Mouse (Mus musculus): ENCODE results near the gene Rmnd5b. TPM values are rescaled to one million over a fixed set of nuclear protein-coding genes. Genes with fewer than 3 reads are reported as not detected.

The Rmnd5b gene
- polyA plus RNA-seq, 1 experiment from 2014 or later = 83.7 TPM

DNA sequence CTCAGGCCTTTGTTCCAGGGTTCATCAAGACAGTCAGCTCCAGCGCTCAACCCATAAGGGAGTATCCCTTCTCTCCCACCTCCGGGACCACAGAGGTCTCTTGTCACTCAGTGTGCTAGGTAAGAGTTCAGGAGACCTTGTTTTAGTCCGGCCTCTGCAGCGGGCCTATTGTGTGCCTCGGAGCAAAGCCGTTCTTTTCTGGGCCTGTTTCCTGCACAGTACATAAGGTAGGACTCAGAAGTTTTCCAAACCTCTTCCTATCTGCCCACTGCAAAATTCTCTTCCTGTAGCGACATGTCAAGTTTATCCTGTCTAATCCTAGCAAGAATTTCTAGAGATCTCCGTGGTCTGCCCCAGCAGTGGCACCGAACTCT lies 51.7 kb downstream of the Rmnd5b start:
- Histone ChIP-seq H3K27me3 (replicated peaks) (no peaks in the 10 kb centered on the region), H3K27ac (peak overlapping the region; percentile 95), H3K36me3 (replicated peaks) (peaks cover 19% of the 10 kb centered on the region; the same call in 1 of the 2 replicates), H3K9ac (peak overlapping the region; percentile 72), H3K4me3 (peak overlapping the region; percentile 57), H3K9me3 (no peaks in the 10 kb centered on the region), H3K4me1 (peaks cover 24% of the 10 kb centered on the region), H3K4me2 (peak overlapping the region; percentile 63)
- peak; percentile 48 for ATAC-seq (replicated peaks)
- WGBS = 5% methylated on average over 9 of the region's 9 CpGs

DNA sequence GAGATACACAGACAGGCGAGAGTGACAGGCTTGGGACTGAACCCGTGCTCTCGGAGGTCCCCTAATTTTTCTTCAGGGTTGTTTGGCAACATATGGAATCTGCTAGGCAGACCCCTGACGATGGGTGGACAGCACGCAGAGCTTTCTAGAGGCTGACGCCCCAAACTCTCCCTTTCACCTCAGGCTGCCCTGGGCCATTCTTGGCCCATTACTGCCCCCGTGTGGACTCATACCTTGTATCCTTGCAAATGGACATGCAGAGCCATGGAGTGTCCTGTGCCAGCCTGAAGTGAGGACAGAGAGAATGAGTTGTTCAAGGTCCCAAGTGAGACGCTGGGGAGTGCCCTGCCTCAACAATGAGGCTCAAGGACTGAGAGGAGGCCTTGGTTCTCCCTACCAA lies 53.0 kb downstream of the Rmnd5b start:
- H3K27ac ChIP-seq = no peak overlapping the region
- no peak overlapping the region for H3K4me2 ChIP-seq
- H3K27me3 ChIP-seq (replicated peaks) = no peaks in the 10 kb centered on the region
- H3K4me1 ChIP-seq = peaks cover 24% of the 10 kb centered on the region
- 22% methylated on average over 8 of the region's 8 CpGs for WGBS
- no peak overlapping the region for H3K9ac ChIP-seq
- H3K36me3 ChIP-seq (replicated peaks) = peaks cover 7% of the 10 kb centered on the region; the same call in 1 of the 2 replicates
- ATAC-seq (replicated peaks) = no peak
- H3K9me3 ChIP-seq = no peaks in the 10 kb centered on the region
- H3K4me3 ChIP-seq = no peak overlapping the region

- WGBS = 69% methylated on average over 4 of the region's 4 CpGs
- ATAC-seq (replicated peaks) = no peak
- no peaks in the 10 kb centered on the region for H3K9me3 ChIP-seq
Observed at GRCm38 (mm10) chr11:51579024-51579423, 56.7 kb downstream of the Rmnd5b start.

DNA sequence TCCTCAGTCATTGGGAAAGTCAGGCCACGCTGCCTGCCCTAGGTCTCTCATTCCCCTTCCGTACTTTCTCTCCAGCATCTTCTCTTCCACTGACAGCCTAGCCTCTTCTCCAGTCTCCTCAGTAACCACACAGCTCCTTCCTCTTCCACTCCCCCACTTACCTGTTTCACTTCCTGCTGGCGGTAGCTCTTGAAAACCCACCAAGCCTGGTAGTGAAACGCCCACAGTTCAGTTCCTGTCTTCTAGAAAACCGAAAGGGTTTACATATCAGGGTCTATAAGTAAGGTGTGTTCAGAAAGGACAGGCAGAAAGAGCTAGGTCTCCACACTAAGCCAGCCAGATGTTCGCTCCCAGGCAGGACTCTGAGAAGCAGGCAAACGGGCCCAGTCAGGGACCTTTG lies 58.1 kb downstream of the Rmnd5b start:
- Histone ChIP-seq H3K27me3 (replicated peaks) (no peaks in the 10 kb centered on the region), H3K9me3 (no peaks in the 10 kb centered on the region), H3K4me3 (no peak overlapping the region), H3K27ac (no peak overlapping the region), H3K4me1 (no peaks in the 10 kb centered on the region), H3K4me2 (no peak overlapping the region), H3K9ac (no peak overlapping the region), H3K36me3 (replicated peaks) (no peaks in the 10 kb centered on the region)
- 85% methylated on average over 7 of the region's 7 CpGs for WGBS
- ATAC-seq (replicated peaks) = no peak

More at GRCm38 (mm10) chr11:51579024-51579423, 56.7 kb downstream of the Rmnd5b start:
- Histone ChIP-seq H3K4me2 (no peak overlapping the region), H3K4me3 (no peak overlapping the region), H3K27me3 (replicated peaks) (no peaks in the 10 kb centered on the region), H3K9ac (no peak overlapping the region), H3K36me3 (replicated peaks) (no peaks in the 10 kb centered on the region), H3K27ac (no peak overlapping the region), H3K4me1 (peaks cover 6% of the 10 kb centered on the region)

DNA sequence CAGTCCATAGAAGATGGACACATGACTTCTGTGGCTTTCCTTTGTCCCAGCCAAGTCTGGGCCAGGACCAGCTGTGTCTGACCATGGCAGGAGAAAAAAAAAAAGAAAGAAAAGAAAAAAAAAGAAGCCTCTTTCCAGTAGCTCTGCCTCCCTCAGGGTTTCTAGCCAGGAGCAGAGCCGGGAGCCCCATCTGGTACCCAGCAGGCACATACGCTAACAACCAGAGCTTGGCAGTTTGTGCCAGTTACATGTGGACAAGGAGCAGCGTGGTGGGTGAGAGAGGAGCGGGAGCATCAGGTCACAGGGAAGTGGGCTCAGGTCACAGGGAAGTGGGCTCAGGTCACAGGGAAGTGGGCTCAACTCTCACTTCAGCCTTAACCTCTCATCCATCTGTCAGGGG lies 59.2 kb downstream of the Rmnd5b start:
- Histone ChIP-seq H3K4me3 (no peak overlapping the region), H3K9ac (no peak overlapping the region), H3K27ac (no peak overlapping the region), H3K36me3 (replicated peaks) (no peaks in the 10 kb centered on the region), H3K9me3 (no peaks in the 10 kb centered on the region), H3K4me2 (no peak overlapping the region), H3K27me3 (replicated peaks) (no peaks in the 10 kb centered on the region), H3K4me1 (no peaks in the 10 kb centered on the region)
- ATAC-seq (replicated peaks) = no peak
- WGBS = 64% methylated on average over 4 of the region's 4 CpGs

Other genes starting within 250 kb of the Rmnd5b start
- 9.7 and 12.0 TPM in 2 replicates for gene Phykpl, start 51.1 kb downstream of the Rmnd5b start, polyA plus RNA-seq (2015; fragmentation: Nextera tagmentation; extraction: Ambion mirVana)
- gene Hnrnpab, start 29.0 kb downstream of the Rmnd5b start, polyA plus RNA-seq (2015; fragmentation: Nextera tagmentation; extraction: Ambion mirVana) = 353 and 380 TPM in 2 replicates
- 91.5 and 95.2 TPM in 2 replicates for gene Nhp2, start 16.2 kb downstream of the Rmnd5b start, polyA plus RNA-seq (2015; fragmentation: Nextera tagmentation; extraction: Ambion mirVana)
- 20.5 and 21.1 TPM in 2 replicates for gene N4bp3, start 14.9 kb upstream of the Rmnd5b start, polyA plus RNA-seq (2015; fragmentation: Nextera tagmentation; extraction: Ambion mirVana)
- gene D930048N14Rik, start 15.1 kb upstream of the Rmnd5b start, polyA plus RNA-seq (2015; fragmentation: Nextera tagmentation; extraction: Ambion mirVana) = 0.91 and 0.94 TPM in 2 replicates
- gene 0610009B22Rik, start 53.0 kb upstream of the Rmnd5b start, polyA plus RNA-seq (2015; fragmentation: Nextera tagmentation; extraction: Ambion mirVana) = 81.7 and 86.0 TPM in 2 replicates
- 14.2 and 15.8 TPM in 2 replicates for gene Sec24a, start 127.7 kb upstream of the Rmnd5b start, polyA plus RNA-seq (2015; fragmentation: Nextera tagmentation; extraction: Ambion mirVana)
- 172 and 174 TPM in 2 replicates for gene Sar1b, start 127.8 kb upstream of the Rmnd5b start, polyA plus RNA-seq (2015; fragmentation: Nextera tagmentation; extraction: Ambion mirVana)
- 0.56 and 0.68 TPM in 2 replicates for gene Jade2, start 221.8 kb upstream of the Rmnd5b start, polyA plus RNA-seq (2015; fragmentation: Nextera tagmentation; extraction: Ambion mirVana)

Measured in midbrain, embryonic 15.5 days (tissue).